29 mouse cellular contexts compared by ENCODE assay signal in the genomic region with DNA sequence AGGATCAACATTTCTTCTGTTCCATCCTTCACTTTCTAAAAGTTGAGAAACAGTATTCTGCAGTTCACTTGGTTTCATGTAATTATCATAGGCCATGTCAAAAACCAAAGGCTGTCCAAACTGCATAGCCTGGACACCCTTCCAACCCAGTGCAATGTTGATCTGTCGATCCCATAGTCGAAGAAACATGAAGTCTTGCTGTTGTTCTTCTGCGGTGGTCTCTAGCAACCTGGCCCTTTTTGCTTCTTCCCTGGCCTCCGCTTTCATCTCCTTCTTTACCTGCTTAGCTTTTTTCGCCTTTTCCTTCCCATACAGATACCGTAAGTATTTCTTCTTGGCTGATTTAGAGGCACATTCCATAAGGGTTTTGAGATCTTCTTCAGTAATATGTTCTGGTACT.
"Had no signal": no experiment of that assay in that cellular context is flagged by ENCODE, and none has a peak within 500 bp of the region (broad histone marks: within the 10 kb centered on the region; RNA-seq: fewer than 3 reads in every experiment).

No protein-coding gene starts in this region.

- H3K27ac ChIP-seq: heart, embryonic 13.5 days; heart, embryonic 15.5 days; hindbrain, embryonic 10.5 days; hindbrain, embryonic 12.5 days; hindbrain, embryonic 13.5 days; hindbrain, embryonic 14.5 days; hindbrain, embryonic 15.5 days; hindbrain, postnatal 0 days; intestine, embryonic 15.5 days; kidney, embryonic 15.5 days; kidney, postnatal 0 days; layer of hippocampus, adult 2 months; left cerebral cortex, adult 2 months had no signal

- H3K9me3 ChIP-seq: heart, embryonic 12.5 days; heart, embryonic 13.5 days; heart, embryonic 15.5 days; hindbrain, embryonic 10.5 days; hindbrain, embryonic 12.5 days; hindbrain, embryonic 13.5 days; hindbrain, embryonic 15.5 days; intestine, embryonic 15.5 days; kidney, embryonic 15.5 days had no signal

- DNase-seq: heart, postnatal 10 days; heart, postnatal 14 days; heart, postnatal 36 days; kidney, adult 11 months; kidney, adult 18-20 months; kidney, adult 2 months; kidney, adult 8-10 months; kidney, adult 9 months; kidney, postnatal 10 days; kidney, postnatal 14 days; kidney, postnatal 25 days; kidney, postnatal 36 days; kidney, postnatal 4 days; layer of hippocampus, adult 9-11 months; layer of hippocampus, postnatal 36 days had no signal

- H3K4me3 ChIP-seq: heart, embryonic 12.5 days; heart, embryonic 13.5 days; heart, embryonic 15.5 days; hindbrain, embryonic 10.5 days; hindbrain, embryonic 12.5 days; hindbrain, embryonic 13.5 days; hindbrain, embryonic 15.5 days; intestine, embryonic 15.5 days; kidney, embryonic 15.5 days; layer of hippocampus, adult 2 months; left cerebral cortex, adult 2 months had no signal

- H3K27me3 ChIP-seq: heart, embryonic 12.5 days; heart, embryonic 13.5 days; heart, embryonic 15.5 days; hindbrain, embryonic 12.5 days; hindbrain, embryonic 13.5 days; hindbrain, embryonic 15.5 days; intestine, embryonic 15.5 days; kidney, embryonic 15.5 days had no signal
